Mouse (Mus musculus): Measurements from ENCODE around the gene Spryd4. TPM values are rescaled to one million over a fixed set of nuclear protein-coding genes. Genes with fewer than 3 reads are reported as not detected.
A peak's percentile ranks its signal among the peaks of the same experiment; 100 is the strongest.

Gene Spryd4
- total and polyA plus RNA-seq, 3 experiments, result 17.2 to 19.6 TPM; not detected in 1

DNA sequence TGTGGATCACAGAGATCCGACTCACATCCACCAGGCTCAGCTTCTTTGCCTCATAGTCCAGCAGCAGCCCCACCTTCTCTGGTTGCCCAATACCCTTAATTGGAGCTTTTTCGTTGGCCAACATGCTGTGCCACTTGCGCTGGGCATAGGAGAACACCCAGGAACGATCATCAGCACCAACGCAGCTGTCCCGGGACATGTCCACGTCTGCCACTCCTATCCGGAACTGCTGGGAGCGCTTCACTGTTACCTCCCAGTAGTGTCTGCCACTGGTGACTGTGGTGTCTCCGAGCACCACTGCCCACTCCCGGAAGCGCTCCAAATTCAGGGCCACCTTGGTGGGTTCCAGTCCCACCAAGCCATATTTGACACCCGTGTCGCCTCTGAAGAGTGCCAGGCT, 653 bp downstream of the Spryd4 start:
- Histone ChIP-seq H3K9ac (ENCODE audit: control insufficient read depth, low read depth, low read length, poor library complexity, severe bottlenecking) (peak overlapping the region; percentile 78), H3K4me3 (ENCODE audit: control insufficient read depth in 1 of 2, insufficient read depth in 1 of 2, low read depth in 2 of 2, low read length in 2 of 2) (peak overlapping the region; percentile 75 to 89), H3K27ac (ENCODE audit: control insufficient read depth, low read depth, low read length) (0 out of 2 replicates have a peak overlapping the region, but pooled peaks have one; percentile 46), H3K36me3 (ENCODE audit: control insufficient read depth in 1 of 2, insufficient read depth in 2 of 2, low read length in 2 of 2) (peaks cover 0 to 13% of the 10 kb centered on the region in 2 experiments; a peak in 2 of 4 replicates), H3K9me3 (replicated peaks; ENCODE audit: insufficient read depth, low read length) (no peaks in the 10 kb centered on the region), H3K4me1 (ENCODE audit: control insufficient read depth in 1 of 2, insufficient read depth in 2 of 2, low read length in 2 of 2) (peaks cover 2 to 15% of the 10 kb centered on the region in 2 experiments; a peak in 3 of 4 replicates), H3K79me2 (ENCODE audit: control insufficient read depth, insufficient read depth, low read length, poor library complexity) (peaks cover 11% of the 10 kb centered on the region), H3K27me3 (ENCODE audit: control insufficient read depth in 1 of 2, insufficient read depth in 2 of 2, low read length in 2 of 2) (no peaks in the 10 kb centered on the region)
- no peak for TF ChIP-seq NRF1 (IDR thresholded peaks at IDR 0.05; ENCODE audit: insufficient read depth, low read depth, low read length, poor library complexity, severe bottlenecking)
- TF ChIP-seq CTCF (IDR thresholded peaks at IDR 0.05 in 2 of 3, conservative IDR thresholded peaks at IDR 0.05 in 1 of 3; ENCODE audit: control insufficient read depth in 1 of 3, insufficient read depth in 1 of 3, low read depth in 2 of 3, low read length in 3 of 3, poor library complexity in 1 of 3, severe bottlenecking in 1 of 3), result no peak
- no peak for TF ChIP-seq MAX (IDR thresholded peaks at IDR 0.05; ENCODE audit: low read length)
- no peak for TF ChIP-seq ELF1 (IDR thresholded peaks at IDR 0.05; ENCODE audit: low read depth, low read length)
- TF ChIP-seq MYC (IDR thresholded peaks at IDR 0.05; ENCODE audit: low read depth, low read length), result no peak
- no peak for TF ChIP-seq BHLHE40 (IDR thresholded peaks at IDR 0.05; ENCODE audit: borderline replicate concordance, low read depth, low read length)
- TF ChIP-seq KAT2A (conservative IDR thresholded peaks at IDR 0.05; ENCODE audit: low read depth, low read length), result no peak
- TF ChIP-seq JUND (IDR thresholded peaks at IDR 0.05; ENCODE audit: low read depth, low read length), result no peak
- no peak for TF ChIP-seq ZNF384 (IDR thresholded peaks at IDR 0.05; ENCODE audit: low read depth, low read length)
- TF ChIP-seq HCFC1 (IDR thresholded peaks at IDR 0.05; ENCODE audit: low read depth, low read length), result no peak
- TF ChIP-seq NELFE (IDR thresholded peaks at IDR 0.05; ENCODE audit: low read depth, low read length), result no peak
- no peak for TF ChIP-seq ETS1 (IDR thresholded peaks at IDR 0.05; ENCODE audit: low read depth, low read length)
- TF ChIP-seq GABPA (IDR thresholded peaks at IDR 0.05; ENCODE audit: low read depth, low read length), result no peak
- no peak for DNase-seq (ENCODE audit: low read depth, low spot score)

DNA sequence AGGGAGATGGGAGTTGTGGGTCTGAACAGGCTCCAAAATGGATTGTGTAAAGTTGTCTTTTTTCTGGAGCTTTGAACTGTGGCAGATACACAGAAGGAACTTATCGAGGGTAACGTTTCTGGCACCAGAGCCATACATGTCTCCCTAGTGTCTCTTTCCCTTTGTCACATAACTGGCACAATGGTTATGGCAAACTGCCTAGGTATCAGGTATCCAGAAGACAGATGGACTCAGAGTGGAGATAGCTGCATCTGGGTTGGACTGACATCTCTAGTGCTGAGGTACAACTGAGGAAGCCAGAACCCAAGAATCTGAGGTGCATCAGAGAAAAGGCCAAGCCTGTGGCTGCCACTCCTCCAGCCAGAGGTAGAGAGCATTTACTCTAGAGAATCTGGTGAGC, 1.5 kb downstream of the Spryd4 start:
- no peak overlapping the region for H3K4me3 ChIP-seq (ENCODE audit: control insufficient read depth in 1 of 2, insufficient read depth in 1 of 2, low read depth in 2 of 2, low read length in 2 of 2)
- DNase-seq (ENCODE audit: low read depth, low spot score), result no peak
- H3K9me3 ChIP-seq (replicated peaks; ENCODE audit: insufficient read depth, low read length), result no peaks in the 10 kb centered on the region

More for the DNA sequence above, 1.5 kb downstream of the Spryd4 start:
- Histone ChIP-seq H3K9ac (ENCODE audit: control insufficient read depth, low read depth, low read length, poor library complexity, severe bottlenecking) (no peak overlapping the region), H3K79me2 (ENCODE audit: control insufficient read depth, insufficient read depth, low read length, poor library complexity) (peaks cover 11% of the 10 kb centered on the region), H3K27me3 (ENCODE audit: control insufficient read depth in 1 of 2, insufficient read depth in 2 of 2, low read length in 2 of 2) (no peaks in the 10 kb centered on the region), H3K36me3 (ENCODE audit: control insufficient read depth in 1 of 2, insufficient read depth in 2 of 2, low read length in 2 of 2) (peaks cover 0 to 13% of the 10 kb centered on the region in 2 experiments; a peak in 2 of 4 replicates), H3K4me1 (ENCODE audit: control insufficient read depth in 1 of 2, insufficient read depth in 2 of 2, low read length in 2 of 2) (peaks cover 2 to 15% of the 10 kb centered on the region in 2 experiments; a peak in 3 of 4 replicates), H3K27ac (ENCODE audit: control insufficient read depth, low read depth, low read length) (no peak overlapping the region; the same call in 1 of the 2 replicates)
- no peak for TF ChIP-seq UBTF (IDR thresholded peaks at IDR 0.05; ENCODE audit: borderline replicate concordance, insufficient read depth, low read depth, low read length)
- TF ChIP-seq MEF2A (IDR thresholded peaks at IDR 0.05; ENCODE audit: extremely low read depth, insufficient replicate concordance, low read depth, low read length, poor library complexity, severe bottlenecking), result no peak
- no peak for TF ChIP-seq SIN3A (IDR thresholded peaks at IDR 0.05; ENCODE audit: low read length)
- peak; percentile 52; the same call in 1 of the 2 replicates for TF ChIP-seq TCF12 (IDR thresholded peaks at IDR 0.05; ENCODE audit: low read depth, low read length)
- peak; percentile 36 for TF ChIP-seq TAL1 (IDR thresholded peaks at IDR 0.05; ENCODE audit: low read length)
- no peak for TF ChIP-seq ZKSCAN1 (IDR thresholded peaks at IDR 0.05; ENCODE audit: low read depth, low read length)
- peak in 1 of 2 experiments; percentile 18; a peak in 1 of 4 replicates for TF ChIP-seq EP300 (IDR thresholded peaks at IDR 0.05; ENCODE audit: low read depth in 1 of 2, low read length in 2 of 2)
- no peak for TF ChIP-seq MYC (IDR thresholded peaks at IDR 0.05; ENCODE audit: low read depth, low read length)
- TF ChIP-seq USF2 (IDR thresholded peaks at IDR 0.05; ENCODE audit: borderline replicate concordance in 1 of 2, insufficient read depth in 1 of 2, low read depth in 1 of 2, low read length in 2 of 2), result no peak
- TF ChIP-seq NRF1 (IDR thresholded peaks at IDR 0.05; ENCODE audit: insufficient read depth, low read depth, low read length, poor library complexity, severe bottlenecking), result no peak
- no peak for TF ChIP-seq POLR2AphosphoS2 (IDR thresholded peaks at IDR 0.05; ENCODE audit: low read length)
- no peak for TF ChIP-seq RAD21 (IDR thresholded peaks at IDR 0.05; ENCODE audit: low read depth, low read length)
- TF ChIP-seq CHD1 (IDR thresholded peaks at IDR 0.05; ENCODE audit: low read depth, low read length), result no peak
